9 mouse cellular contexts compared by ENCODE assay signal in genomic region chr12:53623793-53624192, GRCm38 (mm10).
DNase-seq lines count a peak whose midpoint lies in the region; ATAC-seq lines count a peak whose summit lies in the region.
"Had no signal": no experiment of that assay in that cellular context is flagged by ENCODE, and none has a peak within 500 bp of the region (broad histone marks: within the 10 kb centered on the region; RNA-seq: fewer than 3 reads in every experiment).

No protein-coding gene starts in this region.

- no peaks in the 10 kb centered on the region for H3K36me3 ChIP-seq in kidney, embryonic 15.5 days
- H3K36me3 ChIP-seq in forebrain, embryonic 13.5 days (ENCODE audit: poor library complexity, severe bottlenecking): no peaks in the 10 kb centered on the region
- H3K36me3 ChIP-seq in limb, embryonic 10.5 days: no peaks in the 10 kb centered on the region
- H3K36me3 ChIP-seq in neural tube, embryonic 13.5 days: no peaks in the 10 kb centered on the region
- H3K36me3 ChIP-seq: hindbrain, embryonic 15.5 days had no signal

- no peak overlapping the region for H3K9ac ChIP-seq in kidney, embryonic 15.5 days
- H3K9ac ChIP-seq in forebrain, embryonic 13.5 days: no peak overlapping the region
- H3K9ac ChIP-seq in neural tube, embryonic 13.5 days: peak overlapping the region; percentile 46; the same call in 1 of the 2 replicates
- H3K9ac ChIP-seq: hindbrain, embryonic 15.5 days had no signal

- H3K4me2 ChIP-seq in kidney, embryonic 15.5 days: 0 out of 2 replicates have a peak overlapping the region, but pooled peaks have one; percentile 15
- peak overlapping the region; percentile 31 for H3K4me2 ChIP-seq in forebrain, embryonic 13.5 days
- H3K4me2 ChIP-seq in neural tube, embryonic 13.5 days: peak overlapping the region; percentile 29
- H3K4me2 ChIP-seq: hindbrain, embryonic 15.5 days had no signal

- no peak overlapping the region for H3K4me3 ChIP-seq in kidney, embryonic 15.5 days (replicated peaks)
- H3K4me3 ChIP-seq in forebrain, embryonic 13.5 days: no peak overlapping the region
- no peak overlapping the region for H3K4me3 ChIP-seq in limb, embryonic 10.5 days
- no peak overlapping the region for H3K4me3 ChIP-seq in neural tube, embryonic 13.5 days
- H3K4me3 ChIP-seq: hindbrain, embryonic 15.5 days had no signal

- H3K9me3 ChIP-seq in kidney, embryonic 15.5 days (replicated peaks): no peaks in the 10 kb centered on the region
- H3K9me3 ChIP-seq in forebrain, embryonic 13.5 days (replicated peaks): no peaks in the 10 kb centered on the region
- no peaks in the 10 kb centered on the region for H3K9me3 ChIP-seq in limb, embryonic 10.5 days (replicated peaks)
- no peaks in the 10 kb centered on the region for H3K9me3 ChIP-seq in neural tube, embryonic 13.5 days
- H3K9me3 ChIP-seq: hindbrain, embryonic 15.5 days had no signal

- 18% methylated on average over 9 of the region's 9 CpGs for WGBS in kidney, embryonic 15.5 days
- 7% methylated on average over 9 of the region's 9 CpGs for WGBS in forebrain, embryonic 13.5 days
- WGBS in limb, embryonic 10.5 days: 47% methylated on average over 9 of the region's 9 CpGs
- 9% methylated on average over 9 of the region's 9 CpGs for WGBS in neural tube, embryonic 13.5 days

- peaks cover 4% of the 10 kb centered on the region for H3K4me1 ChIP-seq in kidney, embryonic 15.5 days
- peaks cover 52% of the 10 kb centered on the region for H3K4me1 ChIP-seq in forebrain, embryonic 13.5 days
- H3K4me1 ChIP-seq in limb, embryonic 10.5 days: peaks cover 25% of the 10 kb centered on the region
- H3K4me1 ChIP-seq in neural tube, embryonic 13.5 days (replicated peaks): peaks cover 25% of the 10 kb centered on the region

- DNase-seq in kidney, postnatal 36 days: no peak
- DNase-seq in limb, embryonic 10.5 days (ENCODE audit: low spot score): peak; percentile 47
- no peak for DNase-seq in cerebellum, adult 9-11 months
- DNase-seq in MN1 (ENCODE audit: low spot score): no peak

- no peak for ATAC-seq in kidney, embryonic 15.5 days (replicated peaks; ENCODE audit: low FRiP score)
- ATAC-seq in forebrain, embryonic 13.5 days: peak; percentile 79
- ATAC-seq in neural tube, embryonic 13.5 days (ENCODE audit: low read depth): peak; percentile 59; the same call in 1 of the 2 replicates
- ATAC-seq in erythroblast, adult 5-6 weeks (replicated peaks; ENCODE audit: low FRiP score, poor library complexity, severe bottlenecking): no peak

- peaks cover 3% of the 10 kb centered on the region; the same call in 1 of the 2 replicates for H3K27me3 ChIP-seq in kidney, embryonic 15.5 days
- no peaks in the 10 kb centered on the region for H3K27me3 ChIP-seq in forebrain, embryonic 13.5 days
- peaks cover 29% of the 10 kb centered on the region; the same call in 1 of the 2 replicates for H3K27me3 ChIP-seq in limb, embryonic 10.5 days (ENCODE audit: low read depth, poor library complexity, severe bottlenecking)
- no peaks in the 10 kb centered on the region for H3K27me3 ChIP-seq in neural tube, embryonic 13.5 days
- H3K27me3 ChIP-seq: hindbrain, embryonic 15.5 days had no signal

- no peak overlapping the region for H3K27ac ChIP-seq in kidney, embryonic 15.5 days
- peak overlapping the region; percentile 79 for H3K27ac ChIP-seq in forebrain, embryonic 13.5 days
- peak overlapping the region; percentile 61 for H3K27ac ChIP-seq in limb, embryonic 10.5 days
- peak overlapping the region; percentile 64 for H3K27ac ChIP-seq in neural tube, embryonic 13.5 days (replicated peaks)
- H3K27ac ChIP-seq: hindbrain, embryonic 15.5 days had no signal

Comparison
In these comparisons a context has a peak if more than half of its experiments do, and no peak if none do; other contexts are left out.
1. ATAC-seq: peak in forebrain, embryonic 13.5 days (single experiment) and neural tube, embryonic 13.5 days (single experiment); none in kidney, embryonic 15.5 days (single experiment) and erythroblast, adult 5-6 weeks (single experiment).
2. Peak in every context shown above with its lines, with median percentiles within 50 percentile points of each other: H3K4me2 ChIP-seq.